Mouse (Mus musculus) intestine, postnatal 0 days (tissue): ENCODE measurements around the gene Plxnb1. TPM values are rescaled to one million over a fixed set of nuclear protein-coding genes. Genes with fewer than 3 reads are reported as not detected.
A peak's percentile ranks its signal among the peaks of the same experiment; 100 is the strongest.

Source experiments
- ATAC-seq: fragments of 200-750 bp; cut with Nextera tagmentation; 2 replicates; pipeline ENCODE4 v1.8.0; 2017; ENCODE audit warnings: mild to moderate bottlenecking, moderate TSS enrichment, moderate library complexity
- H3K27ac ChIP-seq: fragments of 300-500 bp; sonication (generic); 2 replicates; pipeline ENCODE4 v1.5.1; 2014; ENCODE audit warnings: mild to moderate bottlenecking, low read depth, low read length, moderate library complexity
- H3K27me3 ChIP-seq: fragments of 300-500 bp; sonication (generic); replicated peaks from 2 replicates; pipeline ENCODE4 v1.6.1; 2014; ENCODE audit warnings: low read length, mixed read lengths; ENCODE audit not compliant: control insufficient read depth, insufficient read depth
- H3K36me3 ChIP-seq: fragments of 300-500 bp; sonication (generic); 2 replicates; pipeline ENCODE4 v1.6.1; 2014; ENCODE audit warnings: mild to moderate bottlenecking, moderate library complexity; ENCODE audit not compliant: control insufficient read depth, insufficient read depth
- H3K4me1 ChIP-seq: fragments of 300-500 bp; sonication (generic); replicated peaks from 2 replicates; pipeline ENCODE4 v1.6.1; 2014; ENCODE audit warnings: antibody characterized with exemption, low read length, mixed read lengths; ENCODE audit not compliant: control insufficient read depth, insufficient read depth
- H3K4me2 ChIP-seq: fragments of 300-500 bp; sonication (generic); replicated peaks from 2 replicates; pipeline ENCODE4 v1.6.1; 2014; ENCODE audit warnings: low read depth, mild to moderate bottlenecking, moderate library complexity
- H3K4me3 ChIP-seq: fragments of 300-500 bp; sonication (generic); 2 replicates; pipeline ENCODE4 v1.5.1; 2014; ENCODE audit warnings: low read depth, low read length
- H3K9ac ChIP-seq: fragments of 300-500 bp; sonication (generic); 2 replicates; pipeline ENCODE4 v1.6.1; 2014; ENCODE audit warnings: mild to moderate bottlenecking, low read depth, low read length
- H3K9me3 ChIP-seq: fragments of 300-500 bp; sonication (generic); 2 replicates; pipeline ENCODE4 v1.6.1; 2016; ENCODE audit warnings: mixed run types; ENCODE audit not compliant: control insufficient read depth
- CTCF ChIP-seq: sonication (generic); IDR thresholded peaks from 2 replicates; pipeline ENCODE4 v1.5.1; 2016; ENCODE audit warnings: low read depth, mild to moderate bottlenecking, control low read depth, antibody characterized with exemption, moderate library complexity
- WGBS: fragments of 180-500 bp; shearing (Covaris S2); extraction: QIAGEN DNeasy Blood & Tissue Kit; methylation state at CpG from one replicate; pipeline ENCODE4 v1.1.7; 2014; 5-methylcytosine and 5-hydroxymethylcytosine counted together
- polyA plus RNA-seq: library from polyadenylated mRNA; unstranded; fragments of >200 nt; fragmentation: Nextera tagmentation; extraction: Ambion mirVana; gene quantifications from 2 replicates; pipeline ENCODE4 v1.2.1, GENCODE M21; 2015

Gene Plxnb1
- polyA plus RNA-seq, 1 experiment from 2014 or later, result 1.6 TPM

DNA sequence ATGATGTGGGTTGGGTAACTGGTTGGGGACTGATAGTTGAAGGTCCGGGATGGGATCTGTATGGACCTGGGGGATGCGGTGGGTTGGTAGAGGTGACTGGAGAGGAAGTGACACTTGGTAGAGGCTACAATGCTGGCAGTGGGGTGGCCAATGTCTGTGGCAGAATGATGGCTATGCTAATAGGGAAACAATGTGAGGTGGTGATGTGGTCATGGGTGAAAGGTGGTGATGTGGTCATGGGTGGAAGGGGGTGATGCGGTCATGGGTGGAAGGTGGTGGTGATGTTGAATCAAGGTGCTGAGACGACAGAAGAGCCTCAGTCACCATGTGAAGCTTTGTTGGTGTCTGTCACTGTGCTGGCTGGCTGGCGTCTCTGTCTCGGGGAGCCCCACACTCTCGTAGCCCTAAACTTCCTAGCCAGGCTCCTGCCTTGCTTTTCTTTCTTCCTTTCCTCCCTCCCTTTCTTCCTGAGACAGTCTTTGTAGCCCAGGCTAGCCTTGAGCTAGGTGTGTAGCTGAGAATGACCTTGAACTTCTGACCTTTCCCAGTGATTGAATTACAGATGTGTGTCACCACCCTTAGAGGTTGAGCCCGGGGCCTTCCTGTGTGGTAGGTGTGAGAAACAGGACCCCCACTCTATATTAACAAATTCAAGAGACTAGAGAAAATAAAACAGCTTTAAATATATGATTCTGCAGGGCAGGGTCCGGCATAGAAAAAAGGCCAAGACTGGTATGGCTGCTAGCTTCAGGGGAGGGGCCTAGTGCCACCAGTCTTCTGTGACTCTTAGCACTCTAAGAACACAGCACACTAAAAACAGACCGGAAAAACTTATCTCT is 43.3 kb upstream of the Plxnb1 start:
- Histone ChIP-seq H3K36me3 (peaks cover 32% of the 10 kb centered on the region), H3K4me3 (no peak overlapping the region), H3K9me3 (no peaks in the 10 kb centered on the region), H3K4me1 (peaks cover 3% of the 10 kb centered on the region; the same call in 1 of the 2 replicates), H3K9ac (no peak overlapping the region), H3K4me2 (no peak overlapping the region), H3K27ac (no peak overlapping the region), H3K27me3 (no peaks in the 10 kb centered on the region)
- ATAC-seq, result no peak
- WGBS, result 90% methylated on average over 10 of the region's 10 CpGs
- no peak for TF ChIP-seq CTCF

DNA sequence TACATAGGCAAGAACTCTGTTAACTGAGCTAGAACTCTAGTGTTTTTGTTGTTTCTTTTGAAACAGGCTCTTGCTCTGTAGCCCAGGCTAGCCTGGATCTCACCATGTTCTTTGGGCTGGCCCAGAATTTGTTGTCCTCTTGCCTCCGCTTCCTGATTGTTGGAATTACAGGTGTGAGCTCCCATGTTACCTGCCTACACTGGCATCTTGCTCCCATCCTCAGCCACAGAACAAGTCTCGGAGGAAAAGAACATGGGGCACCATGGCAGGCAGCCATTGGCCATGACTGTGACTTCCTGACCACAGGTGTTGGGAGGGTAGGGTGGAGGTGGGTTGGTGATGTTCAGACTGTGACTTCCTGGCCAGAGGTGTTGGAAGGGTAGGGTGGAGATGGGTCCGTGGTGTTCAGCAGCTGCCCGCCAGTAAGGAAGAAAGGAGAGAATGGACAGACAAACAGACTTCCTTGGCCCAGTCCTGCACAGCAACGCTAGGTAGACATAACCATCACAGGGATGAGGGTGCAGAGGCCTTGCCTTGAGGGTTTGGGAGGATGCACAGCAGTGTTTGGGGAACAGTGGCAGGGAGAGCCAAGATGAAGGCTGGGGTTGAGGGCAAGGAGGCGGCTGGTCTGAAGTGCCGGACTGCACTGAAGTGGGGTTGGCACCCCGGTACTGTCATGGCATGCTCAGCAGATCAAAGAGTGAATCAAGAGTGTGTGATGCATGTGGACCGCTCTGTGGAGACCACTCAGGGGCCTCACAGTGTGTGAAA is 42.5 kb upstream of the Plxnb1 start:
- Histone ChIP-seq H3K27ac (no peak overlapping the region), H3K9me3 (no peaks in the 10 kb centered on the region), H3K27me3 (no peaks in the 10 kb centered on the region), H3K4me3 (no peak overlapping the region), H3K4me2 (no peak overlapping the region), H3K9ac (no peak overlapping the region), H3K4me1 (peaks cover 3% of the 10 kb centered on the region; the same call in 1 of the 2 replicates), H3K36me3 (peaks cover 40% of the 10 kb centered on the region)
- no peak for TF ChIP-seq CTCF
- WGBS, result 94% methylated on average over 9 of the region's 9 CpGs
- ATAC-seq, result no peak

DNA sequence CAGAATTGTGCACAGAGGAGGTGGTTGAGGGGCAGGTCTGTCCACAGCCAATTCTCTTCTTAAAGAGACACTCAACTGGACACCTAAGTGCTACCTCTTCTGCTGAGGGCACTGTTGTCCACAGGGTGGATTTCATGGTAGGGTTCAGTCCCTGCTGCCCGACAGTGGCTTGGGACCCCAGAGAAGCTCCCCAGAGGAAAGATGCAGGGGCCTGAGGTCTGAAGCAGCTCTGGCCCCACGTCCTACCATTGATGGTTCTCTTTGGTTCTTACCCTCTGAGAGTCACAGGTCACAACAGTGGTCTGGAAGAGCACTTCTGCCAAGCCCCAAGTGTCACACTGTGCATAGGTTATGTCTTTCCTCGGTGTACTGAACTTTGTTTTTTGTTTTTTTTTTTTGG is 41.8 kb upstream of the Plxnb1 start:
- no peaks in the 10 kb centered on the region for H3K27me3 ChIP-seq
- 86% methylated on average over 3 of the region's 3 CpGs for WGBS
- peaks cover 3% of the 10 kb centered on the region; the same call in 1 of the 2 replicates for H3K4me1 ChIP-seq
- H3K4me3 ChIP-seq, result no peak overlapping the region
- no peaks in the 10 kb centered on the region for H3K9me3 ChIP-seq
- no peak overlapping the region for H3K27ac ChIP-seq
- no peak overlapping the region for H3K9ac ChIP-seq
- no peak overlapping the region for H3K4me2 ChIP-seq
- H3K36me3 ChIP-seq, result peaks cover 45% of the 10 kb centered on the region
- no peak for TF ChIP-seq CTCF
- no peak for ATAC-seq

DNA sequence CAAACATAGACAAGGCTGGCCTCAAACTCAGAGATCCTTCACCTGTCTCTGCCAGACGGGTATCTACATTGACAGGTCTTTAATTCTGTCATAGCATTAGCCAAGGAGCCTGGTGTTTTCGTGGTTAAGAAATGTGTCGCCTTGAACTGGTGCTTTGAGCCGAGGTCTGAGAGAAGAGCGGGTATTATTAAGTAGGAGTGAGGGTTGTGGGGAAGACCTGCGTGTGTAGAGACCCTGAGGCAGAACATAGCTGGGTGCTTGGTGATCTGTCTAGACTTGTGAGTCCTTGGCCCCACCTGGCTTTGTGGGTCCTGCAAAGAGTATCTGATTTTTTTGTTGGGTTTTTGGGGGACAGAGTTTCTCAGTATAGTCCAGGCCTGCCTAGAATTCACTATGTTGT is 41.3 kb upstream of the Plxnb1 start:
- Histone ChIP-seq H3K4me2 (no peak overlapping the region), H3K27ac (no peak overlapping the region), H3K4me1 (peaks cover 3% of the 10 kb centered on the region; the same call in 1 of the 2 replicates), H3K4me3 (no peak overlapping the region), H3K9ac (no peak overlapping the region), H3K9me3 (no peaks in the 10 kb centered on the region), H3K36me3 (peaks cover 42% of the 10 kb centered on the region; the same call in 1 of the 2 replicates), H3K27me3 (no peaks in the 10 kb centered on the region)
- no peak for ATAC-seq
- TF ChIP-seq CTCF, result no peak
- 82% methylated on average over 6 of the region's 6 CpGs for WGBS

- peak; percentile 74 for ATAC-seq
- Histone ChIP-seq H3K4me2 (peak overlapping the region; percentile 70), H3K27me3 (no peaks in the 10 kb centered on the region), H3K27ac (peak overlapping the region; percentile 79), H3K4me1 (peaks cover 3% of the 10 kb centered on the region; the same call in 1 of the 2 replicates), H3K36me3 (peaks cover 42% of the 10 kb centered on the region; the same call in 1 of the 2 replicates), H3K4me3 (peak overlapping the region; percentile 33), H3K9ac (peak overlapping the region; percentile 35; the same call in 1 of the 2 replicates), H3K9me3 (no peaks in the 10 kb centered on the region)
- no peak for TF ChIP-seq CTCF
- 0% methylated on average over 7 of the region's 7 CpGs for WGBS
Measured at GRCm38 (mm10) chr9:109054712-109055111, 40.5 kb upstream of the Plxnb1 start.
